Mouse (Mus musculus) cerebellum, adult 2 months (tissue): ENCODE results near the gene Rapgef2. TPM values are rescaled to one million over a fixed set of nuclear protein-coding genes. Genes with fewer than 3 reads are reported as not detected.

ENCODE experiments used
- DNase-seq, 2 experiments: peaks; one replicate each; pipeline ENCODE4 v3.0.0; 2021
- H3K27ac ChIP-seq: fragments of 200-500 bp; 2 replicates; pipeline ENCODE4 v1.5.1; 2012; ENCODE audit warnings: low read length, control low read depth, inconsistent platforms; ENCODE audit not compliant: insufficient read depth
- H3K27me3 ChIP-seq: fragments of 200-500 bp; 2 replicates; pipeline ENCODE4 v1.6.1; 2012; ENCODE audit warnings: inconsistent platforms, mild to moderate bottlenecking, low read length, moderate library complexity; ENCODE audit not compliant: control insufficient read depth, insufficient read depth
- H3K4me1 ChIP-seq: fragments of 200-500 bp; 2 replicates; pipeline ENCODE4 v1.6.1; 2011; ENCODE audit warnings: low read length; ENCODE audit not compliant: control insufficient read depth, insufficient read depth
- H3K4me3 ChIP-seq: fragments of 200-500 bp; replicated peaks from 2 replicates; pipeline ENCODE3; 2011; ENCODE audit warnings: mild to moderate bottlenecking, low read depth, low read length, control low read depth; ENCODE audit not compliant: insufficient read depth
- CTCF ChIP-seq: fragments of 200-500 bp; IDR thresholded peaks from 2 replicates; pipeline ENCODE4 v1.5.1; 2011; ENCODE audit warnings: low read depth, mild to moderate bottlenecking, control low read depth, low read length, moderate library complexity, borderline replicate concordance; ENCODE audit not compliant: insufficient read depth
- POLR2A ChIP-seq: fragments of 200-500 bp; IDR thresholded peaks from 2 replicates; pipeline ENCODE4 v1.6.1; 2011; ENCODE audit warnings: low read length, control low read depth, borderline replicate concordance; ENCODE audit not compliant: insufficient read depth
- WGBS: fragments of 180-500 bp; shearing (Covaris S2); methylation state at CpG from one replicate; pipeline ENCODE4 v1.1.7; 2018; 5-methylcytosine and 5-hydroxymethylcytosine counted together
- polyA plus RNA-seq: library from polyadenylated mRNA; depleted of rRNA; stranded (reverse); fragments of >200 nt; gene quantifications from 2 replicates; pipeline ENCODE4 v1.2.3, GENCODE M21; 2012

Gene Rapgef2
- polyA plus RNA-seq, 1 experiment = 30.5 TPM

GRCm38 (mm10) chr3:79168168-79168827, 118.0 kb downstream of the Rapgef2 start:
- WGBS = 46% methylated on average over 2 of the region's 2 CpGs
- no peak for DNase-seq
- Histone ChIP-seq H3K4me3 (no peak overlapping the region), H3K27ac (no peak overlapping the region), H3K4me1 (no peaks in the 10 kb centered on the region), H3K27me3 (no peaks in the 10 kb centered on the region)
- TF ChIP-seq CTCF = no peak
- TF ChIP-seq POLR2A = no peak

GRCm38 (mm10) chr3:79167586-79167985, 118.7 kb downstream of the Rapgef2 start:
- H3K4me1 ChIP-seq = no peaks in the 10 kb centered on the region
- H3K27ac ChIP-seq = no peak overlapping the region
- no peak for DNase-seq
- H3K27me3 ChIP-seq = no peaks in the 10 kb centered on the region
- TF ChIP-seq POLR2A (no peak), CTCF (no peak)
- H3K4me3 ChIP-seq = no peak overlapping the region
- 71% methylated on average over 2 of the region's 2 CpGs for WGBS

GRCm38 (mm10) chr3:79161834-79162401, 124.4 kb downstream of the Rapgef2 start:
- Histone ChIP-seq H3K27ac (peak overlapping the region; percentile 99), H3K4me1 (peaks cover 17% of the 10 kb centered on the region), H3K4me3 (peak overlapping the region; percentile 48), H3K27me3 (no peaks in the 10 kb centered on the region)
- peak; percentile 58 to 61 for DNase-seq
- WGBS = 4% methylated on average over 6 of the region's 6 CpGs
- TF ChIP-seq POLR2A (no peak), CTCF (no peak)

- TF ChIP-seq CTCF = no peak
- peak; percentile 29; the same call in 1 of the 2 replicates for TF ChIP-seq POLR2A
- 15% methylated on average over 6 of the region's 6 CpGs for WGBS
- peak; percentile 45 to 79 for DNase-seq
- Histone ChIP-seq H3K4me1 (peaks cover 17% of the 10 kb centered on the region), H3K27me3 (no peaks in the 10 kb centered on the region), H3K27ac (peak overlapping the region; percentile 99), H3K4me3 (peak overlapping the region; percentile 49)
These were observed 125.1 kb downstream of the Rapgef2 start for GRCm38 (mm10) chr3:79161093-79161723.

GRCm38 (mm10) chr3:79158254-79158653, 128.1 kb downstream of the Rapgef2 start:
- Histone ChIP-seq H3K4me3 (no peak overlapping the region), H3K27ac (no peak overlapping the region), H3K27me3 (no peaks in the 10 kb centered on the region), H3K4me1 (peaks cover 17% of the 10 kb centered on the region)
- DNase-seq = no peak
- TF ChIP-seq POLR2A = no peak
- TF ChIP-seq CTCF = no peak

- no peak for DNase-seq
- 89% methylated on average over 5 of the region's 5 CpGs for WGBS
- H3K4me3 ChIP-seq = no peak overlapping the region
- no peak overlapping the region for H3K27ac ChIP-seq
- H3K27me3 ChIP-seq = no peaks in the 10 kb centered on the region
- no peak for TF ChIP-seq POLR2A
- no peak for TF ChIP-seq CTCF
- no peaks in the 10 kb centered on the region for H3K4me1 ChIP-seq
These were observed 133.3 kb downstream of the Rapgef2 start for GRCm38 (mm10) chr3:79153039-79153487.

- H3K27me3 ChIP-seq = no peaks in the 10 kb centered on the region
- TF ChIP-seq CTCF (no peak), POLR2A (0 out of 2 replicates have a peak, but pooled peaks have one; percentile 23)
- no peaks in the 10 kb centered on the region; the same call in 1 of the 2 replicates for H3K4me1 ChIP-seq
- H3K27ac ChIP-seq = peak overlapping the region; percentile 90
- 8% methylated on average over 10 of the region's 10 CpGs for WGBS
- DNase-seq = peak; percentile 58 to 69
- H3K4me3 ChIP-seq = peak overlapping the region; percentile 72
These were observed 140.8 kb downstream of the Rapgef2 start for GRCm38 (mm10) chr3:79145407-79146055.
